Mouse (Mus musculus) CD8-positive naive resting alpha-beta T cell, adult 57 days (primary cell): ENCODE results near the gene Slc39a9. TPM values are rescaled to one million over a fixed set of nuclear protein-coding genes. Genes with fewer than 3 reads are reported as not detected.

Experiments used
- total RNA-seq: library from RNA; stranded (reverse); gene quantifications from one replicate; pipeline ENCODE4 v1.2.4, GENCODE M21; 2023

The Slc39a9 gene
- total RNA-seq: 31.5 TPM

GRCm38 (mm10) chr12:80643693-80644505, at the start of gene Slc39a9, which contains the start of gene Erh:
Gene Slc39a9 (plus strand): TSS chr12:80643883.
Gene Erh (minus strand): TSS chr12:80644341.

GRCm38 (mm10) chr12:80692269-80692972, 48.7 kb downstream of the Slc39a9 start, which contains the start of gene Plekhd1:
Gene Plekhd1 (plus strand): TSS chr12:80692591.

Other genes starting within 250 kb of the Slc39a9 start
- gene Dcaf5, start 207.3 kb upstream of the Slc39a9 start, total RNA-seq: 39.9 TPM
- 50.9 TPM for gene Exd2, start 180.8 kb upstream of the Slc39a9 start, total RNA-seq
- not detected for gene Galnt16, start 125.6 kb upstream of the Slc39a9 start, total RNA-seq
- 61.5 TPM for gene Erh, start 458 bp downstream of the Slc39a9 start, total RNA-seq
- gene Plekhd1, start 48.7 kb downstream of the Slc39a9 start, total RNA-seq: not detected
- not detected for gene Ccdc177, start 116.8 kb downstream of the Slc39a9 start, total RNA-seq
- gene Susd6, start 146.6 kb downstream of the Slc39a9 start, total RNA-seq: 112 TPM